Mouse (Mus musculus): ENCODE results near the gene Comtd1.

Comtd1 gene

GRCm38 (mm10) chr14:21838336-21839017 is 10.3 kb downstream of the Comtd1 start:
- CTCF ChIA-PET, result interaction anchor here (0.9 to 1.2 kb wide), 2 partner anchors 8 to 11 kb away, joined by 3 to 4 read pairs; no protein-coding TSS in a partner anchor

- CTCF ChIA-PET, result interaction anchor here (1.4 kb wide), 1 partner anchor 9 kb away, joined by 4 read pairs; no protein-coding TSS in a partner anchor
These were observed 16.9 kb downstream of the Comtd1 start for GRCm38 (mm10) chr14:21831830-21832403.

DNA sequence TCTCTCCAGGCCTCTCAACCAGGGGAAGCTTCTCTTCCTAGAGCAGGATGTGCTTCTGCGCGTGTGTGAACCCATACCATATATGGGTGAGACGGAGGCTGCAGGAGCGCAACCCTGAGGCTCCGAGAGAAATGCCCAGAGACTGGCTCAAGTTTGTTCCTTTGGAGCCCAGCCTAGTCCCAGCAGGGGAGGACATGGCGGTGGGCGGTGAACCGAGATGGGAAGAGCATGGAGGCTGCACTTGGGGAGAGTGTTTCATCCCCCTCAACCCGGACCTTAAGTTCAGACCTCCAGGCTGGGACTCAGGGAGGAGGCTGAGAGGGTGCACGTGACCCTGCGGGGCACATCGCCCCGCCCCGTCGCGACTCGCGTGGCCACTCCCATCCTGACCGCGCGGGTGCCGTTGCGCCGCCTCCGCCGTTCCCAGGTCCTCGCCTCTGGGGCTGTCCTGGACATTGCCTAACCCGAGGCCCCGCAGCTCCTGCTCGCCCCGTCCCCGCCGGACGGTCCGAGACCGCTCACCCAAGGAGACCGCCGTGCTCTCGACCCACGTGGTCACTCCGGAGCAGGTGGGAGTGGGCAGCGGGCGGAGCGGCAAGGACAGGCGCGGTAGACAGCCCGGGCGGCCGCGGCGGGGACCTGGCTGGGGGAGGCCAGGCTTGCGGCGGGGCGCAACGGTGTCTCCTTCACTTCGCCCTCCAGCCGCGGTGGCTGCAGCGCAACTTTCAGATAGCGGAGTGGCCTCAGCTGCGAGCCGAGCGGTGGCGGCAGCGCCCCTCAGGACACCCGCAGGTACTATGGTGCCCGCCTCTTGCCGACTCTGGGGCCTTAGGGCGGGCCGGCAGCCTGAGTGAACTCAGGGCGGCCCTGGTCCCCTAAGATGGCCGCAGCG is 17.7 kb downstream of the Comtd1 start:
- CTCF ChIA-PET, result interaction anchor here (1.4 kb wide), 1 partner anchor 9 kb away, joined by 4 read pairs; no protein-coding TSS in a partner anchor

DNA sequence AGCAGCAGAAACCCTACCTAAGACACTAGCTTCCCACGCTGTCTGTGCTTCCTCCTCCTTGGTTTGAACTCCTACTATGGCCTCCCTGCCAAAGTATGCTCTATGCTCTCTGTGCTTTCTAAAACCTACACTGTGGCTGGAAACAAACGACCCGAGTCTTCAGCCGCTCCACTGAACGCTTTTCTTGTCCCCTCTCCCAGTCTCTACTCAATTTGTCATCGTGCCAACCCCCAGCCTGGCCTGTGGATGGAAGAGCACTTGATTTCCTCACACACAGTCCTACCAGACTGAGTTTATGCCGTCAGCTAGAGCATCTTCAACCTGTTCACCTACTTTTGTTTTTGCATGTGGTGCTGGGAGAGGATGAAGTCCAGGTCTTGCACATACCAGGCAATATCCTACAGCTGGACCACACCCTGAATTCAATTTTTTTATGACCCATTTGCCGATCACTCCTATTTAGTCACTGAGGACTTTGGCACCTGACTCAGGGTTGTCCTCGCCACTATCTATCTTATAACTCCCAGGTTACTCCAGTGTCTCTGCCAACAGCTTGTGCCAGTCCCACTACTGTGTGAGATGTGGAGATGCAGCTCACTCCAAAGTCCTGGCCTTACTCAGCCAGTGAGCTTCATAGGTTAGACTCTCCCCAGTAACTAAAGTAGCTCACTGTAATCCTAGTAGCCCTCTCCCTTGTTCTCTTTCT is 22.8 kb downstream of the Comtd1 start:
- CTCF ChIA-PET, result no interaction called here

- CTCF ChIA-PET, result no interaction called here
These were observed 23.8 kb downstream of the Comtd1 start, which contains the start of gene Vdac2 for GRCm38 (mm10) chr14:21824938-21825337. Gene Vdac2, plus strand, starts transcription at chr14:21825238.

- CTCF ChIA-PET, result no interaction called here
These were observed 24.9 kb downstream of the Comtd1 start for GRCm38 (mm10) chr14:21823897-21824296.

DNA sequence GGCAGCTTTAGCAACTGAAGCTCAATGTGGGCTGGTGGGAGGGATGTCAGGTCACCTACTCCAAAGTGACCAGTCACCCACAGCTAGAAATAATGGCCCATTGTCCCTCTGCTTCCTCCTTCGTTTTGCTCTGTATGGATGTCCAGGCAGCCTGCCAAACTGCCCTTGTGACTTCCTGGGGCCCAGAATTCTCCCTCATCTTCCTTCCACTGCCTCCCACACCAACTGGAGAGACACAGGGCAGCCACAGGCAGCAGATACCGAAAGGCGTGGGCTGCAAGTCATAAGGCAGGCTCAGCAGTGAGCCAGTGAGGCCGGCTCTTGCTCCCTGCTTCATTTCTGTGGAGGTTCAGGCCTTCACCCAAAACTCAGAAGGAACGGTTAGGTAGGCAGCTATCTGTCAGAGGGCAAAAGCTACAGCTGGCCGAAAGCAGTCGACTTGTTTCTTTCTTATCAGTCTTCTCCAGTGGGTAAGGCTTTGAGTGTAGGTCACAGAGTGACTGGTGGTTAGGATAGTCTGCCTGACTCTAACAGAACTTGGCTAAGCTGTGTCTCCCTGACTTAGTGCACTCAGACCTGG is 25.9 kb downstream of the Comtd1 start:
- CTCF ChIA-PET, result interaction anchor here (0.7 kb wide), 1 partner anchor 9 kb away, joined by 3 read pairs; no protein-coding TSS in a partner anchor

DNA sequence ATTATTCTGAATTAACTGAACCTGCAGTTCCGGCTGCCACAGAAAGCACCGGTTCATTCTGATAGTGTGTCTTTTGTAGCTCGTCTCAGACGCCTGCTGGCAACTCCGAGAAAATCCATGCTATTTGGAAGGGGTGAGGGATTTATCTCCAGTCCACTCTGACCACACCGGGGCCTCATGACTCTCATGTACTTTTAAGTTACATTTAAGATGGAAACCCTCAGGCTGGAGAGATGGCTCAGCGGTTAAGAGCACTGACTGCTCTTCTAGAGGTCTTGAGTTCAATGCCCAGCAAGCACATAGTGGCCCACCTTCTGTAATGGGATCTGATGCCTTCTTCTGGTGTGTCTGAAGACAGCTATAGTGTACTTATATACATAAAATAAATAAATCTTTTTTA is 26.5 kb downstream of the Comtd1 start:
- CTCF ChIA-PET, result interaction anchor here (0.7 kb wide), 1 partner anchor 8 kb away, joined by 3 read pairs; no protein-coding TSS in a partner anchor

DNA sequence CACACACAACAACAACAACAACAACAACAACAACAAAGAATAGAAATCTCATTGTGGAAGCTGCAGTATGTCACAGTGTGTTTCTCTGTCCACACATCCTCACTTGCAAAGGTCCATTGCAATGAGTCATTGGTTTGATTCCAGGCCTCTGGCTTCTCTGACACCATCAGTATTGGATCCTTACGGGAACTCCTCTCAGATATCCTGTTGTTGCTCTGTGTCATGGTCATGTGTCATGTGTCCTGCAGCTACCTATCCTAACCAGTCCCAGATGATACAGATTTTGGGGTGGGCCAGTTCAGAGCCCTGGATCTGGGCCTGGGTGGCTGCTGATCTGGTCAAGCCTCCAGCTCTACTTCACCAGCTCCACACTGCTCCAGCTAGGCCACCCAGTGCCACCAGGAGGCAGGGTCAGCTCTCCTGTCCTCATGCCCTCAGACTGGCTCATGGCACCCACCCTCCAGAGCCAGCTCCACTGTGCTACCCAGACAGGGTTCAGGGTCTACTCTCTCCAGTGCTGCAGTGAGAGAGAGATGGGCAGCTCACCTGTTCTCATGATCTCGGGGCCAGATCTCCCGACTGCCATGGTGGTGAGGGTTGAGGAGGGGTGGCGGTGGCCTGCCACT is 27.8 kb downstream of the Comtd1 start:
- CTCF ChIA-PET, result interaction anchor here (0.5 kb wide), 1 partner anchor 61 kb away, joined by 4 read pairs; no protein-coding TSS in a partner anchor

DNA sequence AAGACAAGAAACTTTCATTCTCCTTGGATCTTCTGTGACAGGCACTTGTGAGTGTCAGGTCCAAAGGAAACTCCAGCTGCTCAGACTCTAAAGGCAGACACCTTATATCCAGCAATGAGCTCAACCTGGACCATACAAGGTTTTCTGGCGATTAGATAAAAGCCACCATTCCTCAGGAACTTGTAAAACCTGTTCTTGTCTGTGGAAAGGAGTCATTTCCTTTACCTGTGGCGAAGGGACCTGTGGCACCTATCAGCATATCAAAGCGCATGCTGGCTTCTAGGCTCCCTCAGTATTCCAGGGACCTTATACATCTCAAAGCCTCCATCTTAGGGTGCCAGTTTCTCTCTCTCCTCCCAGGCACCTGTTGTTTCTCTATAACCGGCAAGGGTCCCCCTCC is 31.3 kb downstream of the Comtd1 start:
- CTCF ChIA-PET, result no interaction called here

DNA sequence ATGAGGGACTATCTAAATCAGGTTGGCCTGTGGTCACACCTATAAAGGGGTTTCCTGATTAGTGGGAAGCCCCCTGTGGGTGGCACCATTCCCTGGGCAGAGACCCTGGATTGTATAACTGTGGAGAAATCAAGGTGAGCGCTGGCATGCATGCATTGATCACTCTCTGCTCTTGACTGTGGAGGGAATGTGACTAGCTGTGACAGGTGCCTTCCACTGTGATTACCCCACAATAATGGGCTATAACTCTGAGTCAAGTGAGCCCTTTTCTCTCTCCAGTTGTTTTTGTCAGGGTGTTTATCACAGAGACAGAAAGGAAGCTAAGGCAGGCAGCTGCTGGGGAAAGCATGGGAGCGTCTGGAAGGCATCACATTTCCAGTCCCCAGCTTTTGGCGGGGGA is 32.5 kb downstream of the Comtd1 start:
- CTCF ChIA-PET, result no interaction called here

- CTCF ChIA-PET, result interaction anchor here (1.0 to 1.2 kb wide), 2 partner anchors 8 to 37 kb away, joined by 3 read pairs; no protein-coding TSS in a partner anchor
These were observed 34.2 kb downstream of the Comtd1 start for GRCm38 (mm10) chr14:21814606-21815005.

DNA sequence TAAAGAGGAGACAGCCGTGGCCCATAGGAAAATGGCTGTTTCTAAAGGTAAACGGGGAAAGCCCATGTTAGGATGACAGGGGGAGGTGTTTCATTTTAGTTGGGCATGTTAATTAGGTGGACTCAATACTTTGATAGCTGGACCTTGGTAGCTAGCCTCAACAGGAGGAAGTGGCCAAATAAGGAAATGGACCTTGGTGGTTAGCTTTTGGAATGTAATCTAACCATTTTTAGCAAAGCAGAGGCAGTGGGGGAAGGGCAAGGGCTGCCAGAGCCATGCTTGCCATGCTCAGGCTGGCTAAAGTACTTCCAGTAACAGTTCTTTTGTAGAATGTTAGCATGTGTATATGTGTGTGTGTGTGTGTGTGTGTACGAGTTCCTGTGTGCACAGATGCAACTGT is 34.9 kb downstream of the Comtd1 start:
- CTCF ChIA-PET, result interaction anchor here (0.6 to 1.2 kb wide), 3 partner anchors 8 to 227 kb away, joined by 3 to 4 read pairs (median 3); no protein-coding TSS in a partner anchor

GRCm38 (mm10) chr14:21813216-21813615 is 35.6 kb downstream of the Comtd1 start:
- CTCF ChIA-PET, result interaction anchor here (1.2 kb wide), 1 partner anchor 38 kb away, joined by 3 read pairs; no protein-coding TSS in a partner anchor

- CTCF ChIA-PET, result interaction anchor here (1.0 kb wide), 1 partner anchor 37 kb away, joined by 4 read pairs; no protein-coding TSS in a partner anchor
These were observed 36.1 kb downstream of the Comtd1 start for GRCm38 (mm10) chr14:21812590-21813162.

GRCm38 (mm10) chr14:21811744-21812393 is 36.9 kb downstream of the Comtd1 start:
- CTCF ChIA-PET, result interaction anchor here (0.5 to 1.0 kb wide), 3 partner anchors 26 to 38 kb away, joined by 3 to 8 read pairs (median 4); no protein-coding TSS in a partner anchor

DNA sequence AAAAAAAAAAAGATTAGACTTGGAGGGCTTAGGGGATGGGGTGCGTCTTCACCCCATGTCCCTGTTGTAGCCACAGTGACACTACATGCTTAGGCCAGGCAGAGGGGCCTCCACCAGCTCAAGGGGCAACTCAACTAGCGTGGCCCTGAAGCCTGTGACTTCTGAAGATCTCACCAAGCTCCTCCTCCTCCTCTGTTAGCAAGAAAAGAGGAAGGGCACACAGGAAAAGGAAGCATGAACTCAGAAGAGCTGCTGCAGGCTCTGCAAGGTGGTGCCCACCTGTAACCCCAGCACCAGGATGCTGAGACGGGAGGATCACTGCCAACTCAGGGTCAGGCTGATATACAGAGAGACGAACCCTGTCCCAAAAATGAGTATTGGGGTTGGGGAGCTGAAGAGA is 37.5 kb downstream of the Comtd1 start:
- CTCF ChIA-PET, result interaction anchor here (0.5 kb wide), 1 partner anchor 26 kb away, joined by 3 read pairs; no protein-coding TSS in a partner anchor

- CTCF ChIA-PET, result no interaction called here
These were observed 39.4 kb downstream of the Comtd1 start for GRCm38 (mm10) chr14:21809418-21809817.

DNA sequence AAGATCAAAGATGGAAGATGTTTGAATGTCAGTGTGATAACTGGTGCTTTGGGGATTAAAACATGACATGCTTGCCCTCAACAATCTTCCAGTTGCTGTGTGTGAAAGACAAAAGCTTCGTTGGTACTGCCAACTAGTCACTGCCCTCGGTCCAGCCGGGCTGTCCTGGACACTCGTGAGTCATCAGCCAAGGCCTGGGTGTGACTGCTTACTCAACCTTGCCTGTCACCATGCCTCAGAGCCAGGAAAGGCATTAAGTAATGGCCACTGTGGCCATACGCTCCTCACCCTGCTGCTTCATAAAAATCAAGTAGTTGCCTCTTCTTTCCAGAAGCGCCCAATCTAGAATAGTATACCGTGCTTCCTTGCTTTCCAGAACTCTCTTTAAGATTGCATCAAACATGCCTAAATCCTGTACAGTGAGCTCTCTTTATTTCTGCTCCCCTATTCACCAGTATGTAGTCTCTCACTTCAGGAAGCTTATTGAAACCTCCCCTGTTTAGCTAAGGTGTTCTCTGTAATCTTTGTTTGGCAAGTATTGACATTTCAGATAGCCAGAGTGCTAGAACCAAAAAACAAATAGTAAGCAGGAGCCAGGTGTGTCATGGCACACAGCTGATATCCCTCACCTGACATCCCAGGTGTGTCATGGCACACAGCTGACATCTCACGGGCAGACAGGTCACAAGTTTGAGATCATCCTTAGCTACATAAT is 40.4 kb downstream of the Comtd1 start:
- CTCF ChIA-PET, result no interaction called here

All from spleen, embryonic (tissue).